Mouse (Mus musculus) layer of hippocampus, adult 11-12 months (tissue): ENCODE data around the gene Trappc13.
"Not testable (repeated sequence)": the region's sequence is repeated elsewhere in the genome, so short reads cannot be mapped to it uniquely, and the experiment has no call there.

Source experiments
- DNase-seq: peaks from one replicate; pipeline ENCODE4 v3.0.0; 2022; ENCODE audit warnings: low spot score

Gene Trappc13

DNA sequence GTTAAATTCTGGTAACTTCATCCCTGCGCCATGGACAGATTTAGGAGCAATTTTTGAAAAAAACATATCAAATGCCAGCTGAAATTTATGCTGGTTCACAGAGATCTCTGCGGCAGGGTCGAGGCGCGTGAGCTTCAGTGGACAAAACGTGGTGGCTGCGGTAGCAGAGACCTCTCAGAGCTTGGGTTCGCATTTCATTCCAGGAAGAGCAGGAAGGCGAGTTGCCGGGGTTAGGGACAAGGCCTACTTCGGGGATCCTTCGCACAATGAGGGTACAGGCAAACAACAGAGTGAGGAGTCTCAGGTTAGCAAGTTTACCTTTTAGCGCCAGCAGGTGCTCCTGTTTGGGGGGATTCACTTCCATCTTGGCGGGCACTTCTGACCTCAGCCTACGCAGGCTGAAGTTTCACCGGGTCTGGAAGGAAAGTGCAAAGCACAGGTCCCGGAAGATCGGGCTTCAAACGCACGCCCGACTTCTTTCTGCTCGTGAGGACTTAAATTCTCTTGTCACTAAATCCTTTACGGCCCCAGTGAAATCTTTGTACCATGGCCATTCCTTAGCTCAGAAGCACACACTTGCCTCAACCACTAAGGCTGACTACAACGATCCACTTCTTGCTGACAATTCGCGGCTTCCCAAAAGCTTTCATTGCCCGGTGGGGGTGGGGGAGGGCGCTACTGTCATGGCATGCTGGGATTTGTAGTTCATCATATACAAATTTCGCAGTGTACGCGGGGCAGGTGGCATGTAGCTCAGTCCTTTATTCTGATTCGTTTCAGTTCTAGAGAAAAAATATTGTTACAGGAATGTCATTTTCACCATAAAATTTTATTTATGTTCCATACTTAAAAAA lies at the start of gene Trappc13:
Gene Trappc13, minus strand, starts transcription at position 674 of the 854 bp plus-strand sequence.
- peak; percentile 15 for DNase-seq

- DNase-seq, result no peak
Measured at GRCm38 (mm10) chr13:104227478-104227877, 49.2 kb upstream of the Trappc13 start.

- DNase-seq, result no peak
Measured at GRCm38 (mm10) chr13:104204313-104204712, 26.0 kb upstream of the Trappc13 start.

- not testable (repeated sequence) for DNase-seq
Measured at GRCm38 (mm10) chr13:104195891-104196290, 17.6 kb upstream of the Trappc13 start.

- DNase-seq, result no peak
Measured at GRCm38 (mm10) chr13:104187357-104187756, 9.1 kb upstream of the Trappc13 start.

DNA sequence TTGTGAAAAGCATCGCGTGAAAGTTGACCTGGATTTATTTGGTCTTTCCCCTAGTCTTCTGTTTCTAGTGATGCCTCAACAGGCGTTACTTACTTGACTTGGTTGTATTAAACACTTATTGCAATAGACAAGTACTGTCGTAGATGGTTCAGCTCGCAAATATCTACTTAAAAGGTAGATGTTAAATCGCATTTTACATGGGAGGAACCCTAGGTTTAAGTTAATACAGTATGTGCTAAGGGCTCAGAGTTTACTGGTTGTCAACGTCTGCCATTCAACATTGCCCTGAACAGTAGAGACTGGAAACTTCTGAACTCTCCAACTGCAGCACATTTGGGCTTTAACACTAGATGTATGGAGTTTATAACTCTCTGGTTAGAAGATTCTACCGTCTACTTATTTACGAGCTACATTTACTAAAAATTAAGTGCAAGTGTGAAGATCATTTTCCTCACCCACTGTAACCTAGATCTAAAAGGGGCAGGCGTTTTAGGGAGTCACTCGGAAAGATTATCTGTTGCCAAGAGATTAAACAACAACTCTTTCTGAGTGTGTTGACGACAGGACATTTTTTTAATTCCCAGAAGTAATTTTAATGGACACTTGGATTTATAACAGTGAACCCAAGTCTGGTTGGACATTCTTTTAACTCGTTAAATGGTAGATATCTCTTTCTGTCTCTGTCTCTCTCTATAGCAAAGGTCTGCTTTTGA lies 1.1 kb upstream of the Trappc13 start:
- no peak for DNase-seq

DNA sequence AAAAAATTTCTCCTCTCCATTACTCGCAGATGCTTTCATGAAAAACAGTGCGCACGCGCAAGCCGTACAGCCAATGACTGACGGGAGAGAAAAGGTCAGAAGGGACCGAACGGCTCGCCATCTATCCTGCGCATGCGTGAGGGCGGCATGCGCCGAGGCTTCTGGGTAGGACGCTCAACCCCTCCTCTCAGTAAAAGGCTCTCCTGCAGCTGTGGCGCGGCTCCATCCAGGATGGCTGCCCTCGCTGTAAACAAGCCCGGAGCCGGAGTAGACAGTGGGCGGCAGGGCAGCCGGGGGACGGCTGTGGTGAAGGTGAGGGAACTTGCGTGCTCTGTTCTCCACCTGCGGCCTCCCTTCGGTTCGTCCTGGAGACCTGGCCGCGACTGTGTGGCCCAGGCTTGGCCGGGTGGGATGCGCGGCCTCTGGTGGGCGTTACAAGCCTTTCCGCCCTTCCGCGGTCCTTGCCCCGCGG lies 417 bp upstream of the Trappc13 start, which contains the start of gene Trim23:
Gene Trim23, plus strand, starts transcription at position 148 of the 472 bp plus-strand sequence.
- peak; percentile 98 for DNase-seq

DNA sequence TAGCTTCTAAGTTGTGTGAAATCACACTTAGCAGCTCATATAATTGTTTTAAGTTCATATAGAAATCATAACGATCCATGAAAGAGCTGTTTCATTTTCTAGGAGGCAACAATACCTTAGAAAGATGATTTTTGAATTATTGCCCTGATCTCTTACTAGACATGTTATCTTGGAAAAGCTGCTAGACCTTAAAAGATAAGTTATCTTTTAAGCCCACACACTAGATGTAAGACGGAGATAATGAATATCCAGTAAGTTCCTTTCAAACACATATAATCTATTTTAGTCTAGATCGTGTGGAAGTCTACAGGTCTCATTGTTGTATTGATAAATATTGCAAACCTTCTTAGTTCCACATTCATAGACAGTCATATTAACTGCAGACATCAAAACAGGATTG lies 1.4 kb downstream of the Trappc13 start:
- DNase-seq, result no peak

- DNase-seq, result no peak
Measured at GRCm38 (mm10) chr13:104172498-104172897, 5.8 kb downstream of the Trappc13 start.

DNA sequence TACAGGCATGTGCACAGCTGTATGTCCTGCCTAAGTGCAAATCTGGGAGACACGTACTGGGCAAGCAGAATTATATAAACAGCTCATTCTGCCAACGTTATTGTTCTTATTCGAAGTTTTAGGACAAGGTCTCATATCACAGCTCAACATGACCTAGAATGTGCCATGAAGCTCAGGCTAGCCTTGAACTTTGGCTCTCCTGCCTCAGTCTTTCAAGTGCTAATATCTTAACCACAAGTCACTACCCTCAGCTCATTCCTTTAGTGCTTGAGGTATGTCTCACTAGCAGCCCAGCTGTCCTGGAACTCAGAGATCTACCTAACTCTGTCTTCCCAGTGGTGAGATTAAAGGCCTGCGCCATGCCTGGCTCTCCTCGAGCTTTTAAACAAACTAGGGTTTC lies 6.6 kb downstream of the Trappc13 start:
- no peak for DNase-seq

DNA sequence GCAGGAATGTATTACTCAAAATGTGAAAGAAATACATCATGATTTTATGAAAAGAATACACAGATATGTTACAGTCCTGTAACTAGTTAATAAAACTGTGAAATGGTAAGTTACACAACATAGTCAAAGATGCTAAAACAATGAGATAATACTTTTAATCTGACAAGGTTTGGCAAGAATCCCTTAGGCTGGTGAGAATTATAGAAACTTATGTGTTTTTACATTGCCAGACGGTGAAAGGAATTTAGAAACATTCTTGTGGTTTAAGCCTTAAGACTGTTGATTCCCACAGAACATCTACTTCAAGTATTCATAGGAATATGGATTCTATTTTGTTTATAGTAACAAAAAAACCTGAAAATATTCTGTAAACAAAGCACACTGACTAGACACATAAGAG lies 22.6 kb downstream of the Trappc13 start:
- DNase-seq, result no peak

- no peak for DNase-seq
Measured at GRCm38 (mm10) chr13:104155106-104155505, 23.2 kb downstream of the Trappc13 start.

DNA sequence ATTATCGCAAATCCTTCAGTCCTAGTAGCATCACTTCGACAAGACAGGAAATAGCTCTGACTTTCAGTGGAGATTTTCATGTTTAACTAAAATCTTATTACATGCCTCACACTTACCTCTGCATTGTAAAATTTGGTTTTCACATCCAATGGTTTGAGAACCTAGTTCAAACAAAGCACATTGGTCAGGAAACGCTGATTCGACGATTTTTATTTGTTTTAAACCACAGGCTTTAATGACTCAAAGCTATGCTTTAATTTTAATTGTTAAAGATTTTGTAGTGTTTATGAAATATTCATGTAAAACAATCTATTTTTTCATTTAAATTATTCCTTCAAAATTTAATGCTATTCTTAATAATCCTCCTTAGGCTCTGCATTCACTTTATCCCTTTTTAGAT lies 24.1 kb downstream of the Trappc13 start:
- DNase-seq, result no peak

GRCm38 (mm10) chr13:104145646-104146045 lies 32.6 kb downstream of the Trappc13 start:
- no peak for DNase-seq

- DNase-seq, result no peak
Measured at GRCm38 (mm10) chr13:104144871-104145270, 33.4 kb downstream of the Trappc13 start.

- DNase-seq, result peak; percentile 90
Measured at GRCm38 (mm10) chr13:104139369-104140209, 38.7 kb downstream of the Trappc13 start.

DNA sequence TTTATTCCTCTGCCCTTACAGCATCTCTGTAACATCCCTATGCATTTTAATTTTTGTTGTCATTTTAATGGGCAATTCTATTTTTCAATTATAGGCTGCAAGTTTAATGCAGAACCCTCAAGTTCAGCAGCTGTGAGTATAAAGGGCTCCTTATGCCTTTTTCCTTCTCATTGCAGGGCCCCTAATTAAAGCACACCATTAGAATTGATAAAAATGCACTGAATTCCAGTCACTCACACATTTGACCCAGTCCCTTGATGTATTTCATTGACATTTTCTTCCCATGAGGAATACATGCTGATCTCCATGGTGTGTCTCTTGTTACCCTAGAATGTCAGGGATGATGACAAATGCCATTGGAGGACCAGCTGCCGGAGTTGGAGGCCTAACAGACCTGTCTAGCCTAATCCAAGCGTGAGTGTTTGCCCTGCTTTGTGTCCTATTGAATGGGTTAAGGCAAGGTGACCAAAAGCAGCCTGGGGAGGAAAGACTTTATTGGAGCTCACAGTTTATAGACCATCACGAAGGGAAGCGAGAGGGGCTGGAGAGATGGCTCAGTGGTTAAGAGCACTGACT lies 43.7 kb downstream of the Trappc13 start:
- no peak for DNase-seq

- no peak for DNase-seq
Measured at GRCm38 (mm10) chr13:104132561-104132960, 45.7 kb downstream of the Trappc13 start.

GRCm38 (mm10) chr13:104123662-104124381 lies 54.4 kb downstream of the Trappc13 start:
- DNase-seq, result no peak

DNA sequence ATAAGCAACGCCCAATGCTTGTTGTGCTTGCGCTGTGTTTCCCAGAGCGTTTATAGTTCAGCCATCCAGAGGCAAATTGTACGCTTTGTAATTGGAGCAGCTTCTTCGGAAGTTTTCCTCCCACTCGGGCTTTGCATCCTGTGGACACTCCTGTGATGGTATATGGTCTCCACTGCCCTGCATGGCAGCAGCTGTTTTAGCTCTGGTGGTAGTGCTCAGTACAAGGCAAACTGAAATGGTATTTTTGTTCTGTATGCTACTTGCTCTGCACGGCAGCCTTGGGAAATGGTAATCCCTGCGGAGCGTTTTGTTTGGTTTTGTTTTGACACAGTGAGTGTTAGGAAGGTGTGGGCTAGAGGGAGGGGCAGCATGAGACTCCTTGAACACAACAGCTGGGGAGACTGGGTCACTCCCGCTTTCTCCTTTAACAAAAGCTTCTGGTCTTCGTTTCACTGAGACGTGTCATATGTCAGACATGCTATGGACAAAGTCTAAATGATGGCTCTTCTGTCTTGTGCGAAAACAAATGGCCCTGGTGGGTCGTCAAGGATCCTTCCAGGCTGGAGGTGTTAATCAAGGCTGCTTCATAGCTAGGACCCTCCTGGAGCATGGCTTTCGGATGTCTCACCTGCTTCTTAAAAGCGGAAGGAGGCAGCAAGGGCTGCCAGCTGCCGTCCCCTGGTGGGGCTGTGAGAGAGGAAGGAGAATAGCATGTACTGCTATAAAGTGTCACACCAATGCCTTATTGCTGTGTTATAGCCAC lies 56.0 kb downstream of the Trappc13 start:
- DNase-seq, result no peak
